Comparison of ENCODE assay signal across 10 mouse cellular contexts in genomic region chr4:59282699-59283487, GRCm38 (mm10).
DNase-seq lines count a peak whose midpoint lies in the region; ATAC-seq lines count a peak whose summit lies in the region.
"Had no signal": no experiment of that assay in that cellular context is flagged by ENCODE, and none has a peak within 500 bp of the region (broad histone marks: within the 10 kb centered on the region; RNA-seq: fewer than 3 reads in every experiment).

No protein-coding gene starts in this region.

- no peak overlapping the region for H3K4me3 ChIP-seq in midbrain, embryonic 11.5 days (ENCODE audit: low read depth, low read length)
- H3K4me3 ChIP-seq in midbrain, embryonic 13.5 days (replicated peaks), result no peak overlapping the region
- no peak overlapping the region for H3K4me3 ChIP-seq in liver, embryonic 13.5 days (replicated peaks)
- no peak overlapping the region for H3K4me3 ChIP-seq in midbrain, embryonic 16.5 days (ENCODE audit: low read depth, low read length)

- no peaks in the 10 kb centered on the region for H3K4me1 ChIP-seq in midbrain, embryonic 11.5 days (ENCODE audit: control insufficient read depth, insufficient read depth, low read length)
- H3K4me1 ChIP-seq in midbrain, embryonic 13.5 days (replicated peaks), result peaks cover 8% of the 10 kb centered on the region; the same call in 1 of the 2 replicates
- H3K4me1 ChIP-seq in liver, embryonic 13.5 days (replicated peaks), result peaks cover 55% of the 10 kb centered on the region
- H3K4me1 ChIP-seq in midbrain, embryonic 16.5 days (ENCODE audit: control insufficient read depth, insufficient read depth, low read length), result no peaks in the 10 kb centered on the region

- H3K4me2 ChIP-seq in midbrain, embryonic 11.5 days, result no peak overlapping the region
- no peak overlapping the region for H3K4me2 ChIP-seq in midbrain, embryonic 13.5 days (replicated peaks)
- H3K4me2 ChIP-seq in liver, embryonic 13.5 days, result no peak overlapping the region
- no peak overlapping the region for H3K4me2 ChIP-seq in midbrain, embryonic 16.5 days (ENCODE audit: low read length)

- H3K9me3 ChIP-seq in midbrain, embryonic 11.5 days (ENCODE audit: control insufficient read depth, low read length), result no peaks in the 10 kb centered on the region
- H3K9me3 ChIP-seq in midbrain, embryonic 13.5 days, result no peaks in the 10 kb centered on the region
- no peaks in the 10 kb centered on the region for H3K9me3 ChIP-seq in liver, embryonic 13.5 days (replicated peaks)
- H3K9me3 ChIP-seq in midbrain, embryonic 16.5 days (replicated peaks; ENCODE audit: control insufficient read depth, low read length, poor library complexity, severe bottlenecking), result no peaks in the 10 kb centered on the region

- ATAC-seq in midbrain, embryonic 11.5 days (ENCODE audit: low FRiP score), result no peak
- no peak for ATAC-seq in midbrain, embryonic 13.5 days
- peak; percentile 64 for ATAC-seq in liver, embryonic 13.5 days (ENCODE audit: low read depth)
- ATAC-seq in midbrain, embryonic 16.5 days, result 0 out of 2 replicates have a peak, but pooled peaks have one; percentile 21

- H3K27ac ChIP-seq in midbrain, embryonic 11.5 days (ENCODE audit: low read depth, low read length), result no peak overlapping the region
- H3K27ac ChIP-seq in midbrain, embryonic 13.5 days, result no peak overlapping the region
- H3K27ac ChIP-seq in liver, embryonic 13.5 days, result peak overlapping the region; percentile 47; the same call in 1 of the 2 replicates
- no peak overlapping the region for H3K27ac ChIP-seq in midbrain, embryonic 16.5 days (ENCODE audit: low read length)
- H3K27ac ChIP-seq: kidney, postnatal 0 days; macrophage had no signal

- no peaks in the 10 kb centered on the region for H3K27me3 ChIP-seq in midbrain, embryonic 11.5 days (ENCODE audit: control insufficient read depth, insufficient read depth, low read length)
- H3K27me3 ChIP-seq in midbrain, embryonic 13.5 days, result no peaks in the 10 kb centered on the region
- H3K27me3 ChIP-seq in liver, embryonic 13.5 days, result no peaks in the 10 kb centered on the region
- H3K27me3 ChIP-seq in midbrain, embryonic 16.5 days (ENCODE audit: control insufficient read depth, insufficient read depth, low read depth, low read length), result no peaks in the 10 kb centered on the region

- peak; percentile 24 for DNase-seq in embryo, embryonic 10 days (ENCODE audit: low spot score)
- no peak for DNase-seq in embryo, embryonic 11 days
- peak; percentile 39 for DNase-seq in midbrain, embryonic 11.5 days (ENCODE audit: low spot score, missing footprints)
- DNase-seq in liver, embryonic 13.5 days, result no peak
- DNase-seq in T-cell, adult 2 months (ENCODE audit: low spot score), result no peak
- no peak for DNase-seq in frontal cortex, postnatal 36 days (ENCODE audit: low spot score in 2 of 2)

- H3K36me3 ChIP-seq in midbrain, embryonic 11.5 days (ENCODE audit: control insufficient read depth, insufficient read depth, low read length), result no peaks in the 10 kb centered on the region
- no peaks in the 10 kb centered on the region for H3K36me3 ChIP-seq in midbrain, embryonic 13.5 days
- no peaks in the 10 kb centered on the region for H3K36me3 ChIP-seq in liver, embryonic 13.5 days
- no peaks in the 10 kb centered on the region for H3K36me3 ChIP-seq in midbrain, embryonic 16.5 days (ENCODE audit: control insufficient read depth, insufficient read depth, low read length)

- 35% methylated on average over 8 of the region's 8 CpGs for WGBS in midbrain, embryonic 11.5 days
- 32% methylated on average over 8 of the region's 8 CpGs for WGBS in midbrain, embryonic 13.5 days
- 26% methylated on average over 8 of the region's 8 CpGs for WGBS in liver, embryonic 13.5 days (ENCODE audit: insufficient replicate concordance)
- WGBS in midbrain, embryonic 16.5 days, result 39% methylated on average over 8 of the region's 8 CpGs

- H3K9ac ChIP-seq in midbrain, embryonic 11.5 days (ENCODE audit: low read length), result no peak overlapping the region
- H3K9ac ChIP-seq in midbrain, embryonic 13.5 days (replicated peaks), result no peak overlapping the region
- H3K9ac ChIP-seq in liver, embryonic 13.5 days, result no peak overlapping the region
- no peak overlapping the region for H3K9ac ChIP-seq in midbrain, embryonic 16.5 days (ENCODE audit: low read depth, low read length)

Comparison
In these comparisons a context has a peak if more than half of its experiments do, and no peak if none do; other contexts are left out.
1. DNase-seq: peak in embryo, embryonic 10 days (single experiment) and midbrain, embryonic 11.5 days (single experiment); none in embryo, embryonic 11 days (single experiment), liver, embryonic 13.5 days (single experiment), T-cell, adult 2 months (single experiment) and frontal cortex, postnatal 36 days (0 of 2).
2. ATAC-seq: peak in liver, embryonic 13.5 days (single experiment) and midbrain, embryonic 16.5 days (single experiment); none in midbrain, embryonic 11.5 days (single experiment) and midbrain, embryonic 13.5 days (single experiment).